Mouse (Mus musculus): ENCODE data around the gene Wwox.

- no peak for TF ChIP-seq POLR2A (IDR thresholded peaks at IDR 0.05; ENCODE audit: borderline replicate concordance, low read depth, low read length)
- no peak for TF ChIP-seq CTCF (IDR thresholded peaks at IDR 0.05; ENCODE audit: low read depth, low read length)
Observed at GRCm38 (mm10) chr8:115009897-115010768, 570.7 kb downstream of the Wwox start.
